Mouse (Mus musculus): Measurements from ENCODE around the gene Tbc1d2.
A peak's percentile ranks its signal among the peaks of the same experiment; 100 is the strongest.
"Not testable (repeated sequence)": the region's sequence is repeated elsewhere in the genome, so short reads cannot be mapped to it uniquely, and the experiment has no call there.

Gene Tbc1d2

GRCm38 (mm10) chr4:46639866-46640265, 10.1 kb downstream of the Tbc1d2 start:
- no peak for DNase-seq

- DNase-seq = not testable (repeated sequence)
These were observed 12.8 kb downstream of the Tbc1d2 start for GRCm38 (mm10) chr4:46637250-46637649.

GRCm38 (mm10) chr4:46635702-46636430, 14.1 kb downstream of the Tbc1d2 start:
- no peak for DNase-seq

GRCm38 (mm10) chr4:46634881-46635280, 15.1 kb downstream of the Tbc1d2 start:
- no peak for DNase-seq

GRCm38 (mm10) chr4:46633565-46633964, 16.4 kb downstream of the Tbc1d2 start:
- DNase-seq = not testable (repeated sequence)

- no peak for DNase-seq
These were observed 17.5 kb downstream of the Tbc1d2 start for GRCm38 (mm10) chr4:46632465-46632864.

- DNase-seq = peak; percentile 45
These were observed 19.6 kb downstream of the Tbc1d2 start for GRCm38 (mm10) chr4:46630390-46630789.

- DNase-seq = no peak
These were observed 21.1 kb downstream of the Tbc1d2 start for GRCm38 (mm10) chr4:46628873-46629272.

- DNase-seq = no peak
These were observed 21.9 kb downstream of the Tbc1d2 start for GRCm38 (mm10) chr4:46628081-46628480.

- DNase-seq = no peak
These were observed 24.9 kb downstream of the Tbc1d2 start for GRCm38 (mm10) chr4:46625101-46625500.

- peak; percentile 47 for DNase-seq
These were observed 27.0 kb downstream of the Tbc1d2 start for GRCm38 (mm10) chr4:46623007-46623406.

- DNase-seq = no peak
These were observed 29.1 kb downstream of the Tbc1d2 start for GRCm38 (mm10) chr4:46620946-46621345.

- no peak for DNase-seq
These were observed 29.7 kb downstream of the Tbc1d2 start for GRCm38 (mm10) chr4:46620330-46620729.

GRCm38 (mm10) chr4:46618196-46618817, 31.7 kb downstream of the Tbc1d2 start:
- no peak for DNase-seq

GRCm38 (mm10) chr4:46617408-46617807, 32.6 kb downstream of the Tbc1d2 start:
- DNase-seq = no peak

- DNase-seq = no peak
These were observed 35.4 kb downstream of the Tbc1d2 start for GRCm38 (mm10) chr4:46614641-46615040.

GRCm38 (mm10) chr4:46613618-46614017, 36.4 kb downstream of the Tbc1d2 start:
- no peak for DNase-seq

- DNase-seq = peak; percentile 89
These were observed 38.8 kb downstream of the Tbc1d2 start for GRCm38 (mm10) chr4:46611181-46611580.

- no peak for DNase-seq
These were observed 42.4 kb downstream of the Tbc1d2 start for GRCm38 (mm10) chr4:46607601-46608000.

- no peak for DNase-seq
These were observed 44.6 kb downstream of the Tbc1d2 start for GRCm38 (mm10) chr4:46605451-46605850.

GRCm38 (mm10) chr4:46602704-46603103, 47.3 kb downstream of the Tbc1d2 start:
- DNase-seq = no peak

- peak; percentile 85 for DNase-seq
These were observed 48.1 kb downstream of the Tbc1d2 start, which contains the start of gene Coro2a for GRCm38 (mm10) chr4:46601844-46602423. Coro2a (minus strand) TSS chr4:46602202.

- peak; percentile 21 for DNase-seq
These were observed 48.7 kb downstream of the Tbc1d2 start for GRCm38 (mm10) chr4:46601258-46601843.

Data from lung, postnatal 10 days (tissue).